Mouse (Mus musculus) liver, embryonic 13.5 days (tissue): Measurements from ENCODE around the gene Wfikkn2. TPM values are rescaled to one million over a fixed set of nuclear protein-coding genes. Genes with fewer than 3 reads are reported as not detected.

Experiments used
- ATAC-seq: fragments of 200-750 bp; cut with Nextera tagmentation; 2 replicates; pipeline ENCODE4 v1.8.0; 2017; ENCODE audit warnings: low read depth, mild to moderate bottlenecking, moderate number of reproducible peaks, moderate library complexity
- DNase-seq: peaks from one replicate; pipeline ENCODE4 v3.0.0; 2022
- H3K27ac ChIP-seq: fragments of 300-500 bp; sonication (generic); 2 replicates; pipeline ENCODE4 v1.5.1; 2015; ENCODE audit warnings: moderate library complexity, mild to moderate bottlenecking, inconsistent platforms
- H3K27me3 ChIP-seq: fragments of 300-500 bp; sonication (generic); 2 replicates; pipeline ENCODE4 v1.6.1; 2015; ENCODE audit warnings: mild to moderate bottlenecking, inconsistent platforms
- H3K36me3 ChIP-seq: fragments of 300-500 bp; sonication (generic); 2 replicates; pipeline ENCODE4 v1.6.1; 2015; ENCODE audit warnings: mild to moderate bottlenecking, inconsistent platforms
- H3K4me1 ChIP-seq: fragments of 300-500 bp; sonication (generic); replicated peaks from 2 replicates; pipeline ENCODE4 v1.6.1; 2015; ENCODE audit warnings: inconsistent platforms
- H3K4me2 ChIP-seq: fragments of 300-500 bp; sonication (generic); 2 replicates; pipeline ENCODE4 v1.6.1; 2015; ENCODE audit warnings: inconsistent platforms, mild to moderate bottlenecking, moderate library complexity
- H3K4me3 ChIP-seq: fragments of 300-500 bp; sonication (generic); replicated peaks from 2 replicates; pipeline ENCODE4 v1.5.1; 2015; ENCODE audit warnings: mild to moderate bottlenecking, inconsistent platforms
- H3K9ac ChIP-seq: fragments of 300-500 bp; sonication (generic); 2 replicates; pipeline ENCODE4 v1.6.1; 2015; ENCODE audit warnings: mild to moderate bottlenecking, inconsistent platforms
- H3K9me3 ChIP-seq: fragments of 300-500 bp; sonication (generic); replicated peaks from 2 replicates; pipeline ENCODE4 v1.6.1; 2016; ENCODE audit warnings: inconsistent platforms
- WGBS: fragments of 180-500 bp; shearing (Covaris S2); methylation state at CpG from one replicate; pipeline ENCODE4 v1.1.7; 2015; ENCODE audit not compliant: insufficient replicate concordance; 5-methylcytosine and 5-hydroxymethylcytosine counted together
- polyA plus RNA-seq: library from polyadenylated mRNA; unstranded; fragments of >200 nt; fragmentation: Nextera tagmentation; extraction: Ambion mirVana; gene quantifications from 2 replicates; pipeline ENCODE4 v1.2.1, GENCODE M21; 2015

Gene Wfikkn2
- polyA plus RNA-seq, 1 experiment from 2014 or later, result 0.22 TPM

DNA sequence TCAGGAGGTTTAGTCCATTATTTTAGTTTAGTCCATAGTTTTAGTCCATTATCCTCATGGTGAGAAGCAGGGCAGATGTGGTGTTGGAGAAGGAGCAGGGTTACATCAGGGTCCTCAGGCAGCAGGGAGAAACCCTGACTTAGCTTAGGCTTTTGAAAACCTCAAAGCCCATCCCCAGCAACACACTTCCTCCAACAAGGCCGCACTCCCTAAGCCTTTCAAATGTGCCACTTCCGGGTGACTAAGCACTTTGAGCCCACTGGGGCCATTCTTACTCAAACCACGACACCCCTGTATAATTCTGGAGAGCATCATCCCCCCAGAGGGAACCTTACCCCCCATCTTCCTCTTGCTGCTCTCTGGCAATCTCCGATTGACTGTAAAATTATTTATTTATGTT, 14.0 kb upstream of the Wfikkn2 start:
- Histone ChIP-seq H3K4me1 (peaks cover 42% of the 10 kb centered on the region), H3K9ac (no peak overlapping the region), H3K4me2 (no peak overlapping the region), H3K36me3 (no peaks in the 10 kb centered on the region), H3K4me3 (no peak overlapping the region), H3K27me3 (peaks cover 10% of the 10 kb centered on the region), H3K9me3 (0 out of 2 replicates have a peak, but pooled peaks cover 5% of the 10 kb centered on the region), H3K27ac (peak overlapping the region; percentile 92)
- no peak for DNase-seq
- no peak for ATAC-seq
- 47% methylated on average over 4 of the region's 4 CpGs for WGBS

DNA sequence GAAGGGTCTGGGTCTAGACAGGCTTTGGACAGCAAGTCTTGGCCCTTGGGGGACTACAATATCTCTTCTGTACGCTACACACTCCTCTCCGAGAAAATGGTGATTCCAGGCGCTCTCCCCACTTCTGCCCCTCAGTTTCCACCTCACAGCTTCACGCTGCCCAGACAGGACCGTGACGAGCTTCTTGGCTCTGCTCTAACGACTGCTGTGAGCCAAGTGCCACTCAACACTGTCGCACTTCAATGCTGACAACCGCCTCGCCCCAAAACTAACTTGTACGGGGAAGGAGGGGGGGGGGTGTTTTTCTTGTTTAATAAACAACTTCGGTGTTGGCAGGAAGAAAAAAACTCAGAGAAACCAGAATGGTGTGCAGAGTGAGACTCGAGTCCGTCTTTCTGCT, 12.2 kb upstream of the Wfikkn2 start:
- Histone ChIP-seq H3K9ac (no peak overlapping the region), H3K4me1 (peaks cover 39% of the 10 kb centered on the region), H3K4me2 (no peak overlapping the region), H3K36me3 (no peaks in the 10 kb centered on the region), H3K4me3 (no peak overlapping the region), H3K27ac (no peak overlapping the region), H3K27me3 (peaks cover 13% of the 10 kb centered on the region), H3K9me3 (0 out of 2 replicates have a peak, but pooled peaks cover 5% of the 10 kb centered on the region)
- DNase-seq (no peak), ATAC-seq (no peak)
- 76% methylated on average over 14 of the region's 14 CpGs for WGBS

DNA sequence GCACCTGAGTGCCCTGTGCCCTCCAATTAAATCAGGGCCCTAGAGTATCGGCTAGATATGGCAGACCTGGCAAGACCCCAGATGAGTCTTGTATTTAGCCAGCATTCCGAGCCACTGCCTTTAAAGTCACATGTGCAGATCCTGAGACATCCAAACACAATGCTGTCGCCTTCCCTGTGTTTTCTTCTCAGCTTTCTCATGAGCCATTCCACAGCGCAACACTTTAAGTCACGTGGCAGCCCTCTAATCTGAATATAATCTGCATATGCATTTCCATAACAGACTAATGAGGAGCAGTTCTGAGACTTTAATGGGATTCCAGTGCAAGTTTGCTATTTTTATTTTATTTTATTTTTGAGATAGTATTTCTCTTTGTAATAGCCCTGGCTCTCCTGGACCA, 9.9 kb upstream of the Wfikkn2 start:
- no peak overlapping the region for H3K27ac ChIP-seq
- DNase-seq (no peak), ATAC-seq (no peak)
- H3K4me3 ChIP-seq, result no peak overlapping the region
- H3K27me3 ChIP-seq, result peaks cover 22% of the 10 kb centered on the region
- WGBS, result 64% methylated on average over 5 of the region's 5 CpGs
- no peak overlapping the region for H3K9ac ChIP-seq
- H3K4me1 ChIP-seq, result peaks cover 17% of the 10 kb centered on the region
- no peaks in the 10 kb centered on the region for H3K36me3 ChIP-seq
- no peak overlapping the region for H3K4me2 ChIP-seq
- 0 out of 2 replicates have a peak, but pooled peaks cover 5% of the 10 kb centered on the region for H3K9me3 ChIP-seq

DNA sequence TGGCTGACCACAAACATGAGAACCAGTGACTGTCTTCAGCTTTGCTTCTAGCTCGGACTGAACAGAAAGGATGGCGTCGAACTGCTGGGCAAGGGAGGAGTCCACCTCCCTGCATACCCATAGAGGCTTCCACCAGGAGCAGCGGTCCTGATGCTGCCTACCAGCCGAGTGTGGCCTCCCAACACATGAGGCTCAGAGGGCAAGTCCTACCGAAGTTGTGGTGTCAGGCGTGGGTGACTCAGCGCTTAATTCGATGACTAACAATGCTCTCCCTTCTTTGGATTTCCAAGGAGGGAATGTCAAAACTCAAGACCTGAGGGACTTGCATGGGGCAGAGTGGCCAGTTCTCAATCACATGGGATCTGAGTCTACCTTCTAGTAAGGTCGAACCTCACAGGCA, 7.9 kb upstream of the Wfikkn2 start:
- Histone ChIP-seq H3K4me2 (no peak overlapping the region), H3K9me3 (0 out of 2 replicates have a peak, but pooled peaks cover 5% of the 10 kb centered on the region), H3K36me3 (no peaks in the 10 kb centered on the region), H3K9ac (no peak overlapping the region), H3K4me3 (no peak overlapping the region), H3K27ac (no peak overlapping the region), H3K4me1 (peaks cover 6% of the 10 kb centered on the region), H3K27me3 (peaks cover 22% of the 10 kb centered on the region)
- WGBS, result 61% methylated on average over 10 of the region's 10 CpGs
- ATAC-seq, result no peak
- no peak for DNase-seq

DNA sequence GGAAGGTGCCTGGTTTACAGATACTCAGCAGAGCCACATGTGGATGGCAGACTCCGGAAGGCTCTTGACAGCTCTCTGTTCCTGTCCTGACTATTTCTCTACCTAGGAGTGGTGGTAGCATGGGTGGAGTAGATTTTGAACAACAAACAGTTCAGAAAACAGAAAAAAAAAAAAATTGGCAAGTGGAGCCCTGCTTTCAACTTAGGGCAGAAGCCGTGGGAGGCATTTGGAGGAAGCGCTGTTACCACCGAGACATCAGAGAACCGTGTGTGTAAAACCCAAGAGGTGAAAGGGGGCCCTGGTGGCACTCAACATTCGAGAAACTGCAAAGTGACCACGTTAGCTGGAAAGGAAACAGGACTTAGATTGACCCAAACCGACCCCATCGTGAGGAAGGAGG, 7.4 kb upstream of the Wfikkn2 start:
- H3K27ac ChIP-seq, result no peak overlapping the region
- H3K9me3 ChIP-seq, result 0 out of 2 replicates have a peak, but pooled peaks cover 5% of the 10 kb centered on the region
- no peak for DNase-seq
- ATAC-seq, result no peak
- H3K4me3 ChIP-seq, result no peak overlapping the region
- no peak overlapping the region for H3K4me2 ChIP-seq
- H3K36me3 ChIP-seq, result no peaks in the 10 kb centered on the region
- H3K4me1 ChIP-seq, result peaks cover 6% of the 10 kb centered on the region
- 64% methylated on average over 9 of the region's 9 CpGs for WGBS
- no peak overlapping the region for H3K9ac ChIP-seq
- peaks cover 25% of the 10 kb centered on the region for H3K27me3 ChIP-seq

DNA sequence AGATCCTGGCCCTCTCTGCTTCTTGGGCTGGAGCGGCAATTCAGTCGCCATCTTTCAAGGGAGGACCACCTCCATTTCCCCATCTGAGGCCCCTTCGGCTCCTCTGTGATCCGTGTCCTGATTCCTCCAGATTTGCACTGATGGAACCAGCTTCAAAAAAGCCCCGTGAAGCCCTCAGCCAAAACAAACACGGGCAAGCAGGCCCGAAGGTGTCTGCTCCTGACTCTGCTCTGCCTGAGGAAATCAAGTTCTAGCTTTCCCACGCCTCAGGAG, 920 bp upstream of the Wfikkn2 start:
- ATAC-seq (no peak), DNase-seq (no peak)
- no peak overlapping the region for H3K4me3 ChIP-seq
- H3K9me3 ChIP-seq, result no peaks in the 10 kb centered on the region
- peaks cover 17% of the 10 kb centered on the region for H3K4me1 ChIP-seq
- no peaks in the 10 kb centered on the region for H3K36me3 ChIP-seq
- H3K27me3 ChIP-seq, result peaks cover 44% of the 10 kb centered on the region
- 71% methylated on average over 8 of the region's 8 CpGs for WGBS
- no peak overlapping the region for H3K4me2 ChIP-seq
- H3K9ac ChIP-seq, result no peak overlapping the region
- H3K27ac ChIP-seq, result no peak overlapping the region

DNA sequence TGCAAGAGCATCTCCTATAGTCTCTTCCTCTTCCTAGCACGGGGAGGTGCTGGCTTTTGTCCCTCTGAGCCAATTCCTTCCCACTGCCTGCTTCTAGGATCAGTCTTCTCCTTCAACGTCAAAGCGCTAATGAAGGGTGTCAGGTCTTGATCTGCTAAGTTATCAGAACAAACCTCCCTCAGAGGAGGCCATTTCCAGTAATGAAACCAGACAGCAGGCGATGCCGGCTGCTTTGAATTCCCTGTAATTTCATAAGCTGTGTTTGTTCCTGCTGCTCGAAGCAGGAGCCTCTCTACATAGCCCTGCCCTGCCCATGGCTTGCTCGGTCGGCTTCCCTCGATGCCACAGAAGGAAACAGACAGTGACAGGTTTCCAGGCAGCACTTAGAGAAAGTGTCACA, 1.4 kb downstream of the Wfikkn2 start:
- WGBS, result 63% methylated on average over 9 of the region's 9 CpGs

DNA sequence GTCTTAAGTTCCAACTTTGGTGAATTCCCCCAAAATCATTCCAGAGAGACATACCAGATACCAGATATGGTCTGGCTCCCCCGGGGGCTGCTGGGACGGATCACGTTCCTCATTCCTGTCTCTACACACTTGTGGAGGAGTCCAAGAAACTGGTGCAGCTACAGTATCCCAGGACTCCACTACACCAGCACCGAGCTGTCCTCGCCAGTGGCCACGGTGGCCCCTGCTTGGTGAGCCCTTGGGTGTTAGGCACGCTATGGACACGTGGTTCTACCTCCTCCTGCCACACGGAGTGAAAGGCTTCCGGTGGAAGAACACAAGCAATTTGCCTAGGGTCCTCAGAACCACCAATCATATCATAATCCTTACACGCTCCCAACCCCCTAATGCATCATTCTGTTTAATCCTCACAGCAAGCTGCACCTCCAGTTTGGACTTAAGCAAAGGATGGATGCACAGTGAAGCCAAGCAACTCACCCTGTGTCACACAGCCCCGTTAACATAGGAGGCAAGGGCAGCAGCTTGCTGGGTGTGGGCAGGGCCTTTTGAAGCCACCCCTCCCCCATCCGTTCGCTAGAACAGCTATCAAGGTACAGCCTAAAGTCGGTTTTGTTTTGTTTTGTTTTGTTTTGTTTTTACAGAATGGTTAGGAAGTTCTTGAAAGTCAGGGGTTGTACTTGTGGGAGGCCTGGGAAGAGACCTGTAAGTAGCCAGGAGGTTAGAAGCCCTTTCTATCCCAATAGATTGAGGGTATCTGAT, 2.2 kb downstream of the Wfikkn2 start:
- peak; percentile 22; the same call in 1 of the 2 replicates for ATAC-seq
- DNase-seq, result no peak
- Histone ChIP-seq H3K4me2 (peak overlapping the region; percentile 60), H3K4me3 (peak overlapping the region; percentile 28), H3K27ac (no peak overlapping the region), H3K9me3 (no peaks in the 10 kb centered on the region), H3K4me1 (peaks cover 17% of the 10 kb centered on the region), H3K36me3 (no peaks in the 10 kb centered on the region), H3K27me3 (peaks cover 53% of the 10 kb centered on the region), H3K9ac (peak overlapping the region; percentile 50; the same call in 1 of the 2 replicates)
- WGBS, result 37% methylated on average over 15 of the region's 15 CpGs

More for the DNA sequence above, 1.4 kb downstream of the Wfikkn2 start:
- no peaks in the 10 kb centered on the region for H3K9me3 ChIP-seq
- ATAC-seq (no peak), DNase-seq (no peak)
- no peak overlapping the region for H3K27ac ChIP-seq
- H3K36me3 ChIP-seq, result no peaks in the 10 kb centered on the region
- peaks cover 17% of the 10 kb centered on the region for H3K4me1 ChIP-seq
- no peak overlapping the region for H3K9ac ChIP-seq
- no peak overlapping the region for H3K4me3 ChIP-seq
- peaks cover 50% of the 10 kb centered on the region for H3K27me3 ChIP-seq
- no peak overlapping the region for H3K4me2 ChIP-seq

DNA sequence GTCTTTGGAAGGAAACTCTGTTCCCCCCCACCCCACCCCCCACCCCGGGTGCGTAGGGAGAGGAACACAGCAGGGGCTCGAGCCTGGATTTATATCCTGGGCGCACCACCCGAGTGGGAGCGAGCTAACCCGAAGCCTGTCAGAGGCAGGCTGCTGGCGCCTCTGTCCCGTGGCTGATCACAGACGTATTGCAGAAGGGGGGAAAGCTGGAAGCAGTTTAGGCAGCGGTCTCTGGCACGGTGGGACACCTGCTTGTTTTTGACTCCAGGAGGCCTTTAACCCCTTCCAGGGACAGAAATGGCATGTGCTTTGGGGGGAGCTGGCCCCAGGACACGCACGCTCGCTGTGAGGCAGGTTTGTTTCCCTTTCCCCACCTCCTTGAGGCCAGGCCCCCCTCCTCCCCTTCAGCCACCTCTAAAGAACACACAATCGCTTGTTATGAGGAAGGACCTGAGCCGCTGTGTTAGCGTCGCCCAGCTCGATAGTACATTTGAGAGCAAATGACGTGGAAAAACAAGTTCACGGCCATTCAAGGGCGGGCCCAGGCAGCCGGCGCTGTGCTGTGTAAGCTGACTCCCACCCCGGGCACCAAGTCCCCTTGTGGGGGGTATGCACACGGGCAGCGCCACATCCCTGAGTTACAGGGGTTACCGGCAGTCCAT, 2.9 kb downstream of the Wfikkn2 start:
- ATAC-seq (0 out of 2 replicates have a peak, but pooled peaks have one; percentile 37), DNase-seq (no peak)
- H3K27me3 ChIP-seq, result peaks cover 50% of the 10 kb centered on the region
- H3K9me3 ChIP-seq, result no peaks in the 10 kb centered on the region
- no peak overlapping the region for H3K27ac ChIP-seq
- peak overlapping the region; percentile 50 for H3K9ac ChIP-seq
- H3K36me3 ChIP-seq, result no peaks in the 10 kb centered on the region
- H3K4me3 ChIP-seq, result peak overlapping the region; percentile 28
- H3K4me2 ChIP-seq, result peak overlapping the region; percentile 60
- peaks cover 17% of the 10 kb centered on the region for H3K4me1 ChIP-seq
- 14% methylated on average over 29 of the region's 29 CpGs for WGBS

DNA sequence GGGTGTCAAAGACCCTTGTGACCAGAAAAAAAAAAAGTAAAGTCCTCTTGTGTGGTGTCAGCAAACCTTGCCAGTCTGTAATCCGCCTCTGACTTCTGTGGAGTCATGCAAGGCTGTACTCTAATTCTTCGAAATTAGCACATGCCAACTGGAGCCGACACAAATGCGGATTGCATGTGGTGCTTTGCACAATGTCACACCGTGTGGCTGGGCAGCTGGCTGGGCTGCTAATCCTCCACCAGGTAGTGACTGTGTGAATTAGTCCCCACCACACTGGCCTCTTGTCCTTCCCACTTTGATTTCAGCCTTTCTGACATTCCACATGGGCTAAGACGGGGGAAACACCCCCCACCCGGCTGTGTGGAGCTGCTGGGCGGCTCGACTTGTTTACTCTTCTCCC, 6.1 kb downstream of the Wfikkn2 start:
- H3K4me3 ChIP-seq, result no peak overlapping the region
- H3K27ac ChIP-seq, result no peak overlapping the region
- ATAC-seq, result no peak
- peaks cover 39% of the 10 kb centered on the region for H3K27me3 ChIP-seq
- H3K36me3 ChIP-seq, result no peaks in the 10 kb centered on the region
- H3K9me3 ChIP-seq, result no peaks in the 10 kb centered on the region
- WGBS, result 45% methylated on average over 9 of the region's 9 CpGs
- DNase-seq, result no peak
- H3K9ac ChIP-seq, result no peak overlapping the region
- H3K4me1 ChIP-seq, result peaks cover 35% of the 10 kb centered on the region
- H3K4me2 ChIP-seq, result no peak overlapping the region

DNA sequence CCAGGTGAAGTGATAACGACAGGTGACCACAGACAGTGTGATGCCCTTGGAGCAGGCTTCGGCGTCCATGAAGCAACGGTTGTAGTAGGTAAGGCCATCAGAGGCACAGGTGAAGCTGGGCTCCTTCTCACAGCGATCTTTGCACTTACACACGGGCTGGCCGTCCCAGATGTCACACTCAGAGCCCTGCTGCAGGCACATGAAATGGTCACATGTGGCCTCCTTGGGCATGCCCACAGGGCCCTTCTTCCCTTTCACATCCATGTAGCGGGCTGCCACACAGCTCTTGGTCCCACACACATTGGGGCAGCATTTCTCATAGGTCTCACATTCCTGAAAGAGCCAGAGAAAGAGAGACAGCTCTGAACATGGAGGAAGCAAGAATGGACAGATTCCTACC, 7.0 kb downstream of the Wfikkn2 start:
- Histone ChIP-seq H3K4me3 (no peak overlapping the region), H3K9me3 (no peaks in the 10 kb centered on the region), H3K4me1 (peaks cover 43% of the 10 kb centered on the region), H3K27me3 (peaks cover 32% of the 10 kb centered on the region), H3K36me3 (no peaks in the 10 kb centered on the region), H3K9ac (no peak overlapping the region), H3K27ac (no peak overlapping the region), H3K4me2 (no peak overlapping the region)
- 77% methylated on average over 8 of the region's 8 CpGs for WGBS
- no peak for ATAC-seq
- DNase-seq, result no peak
